Comparison of ENCODE assay signal across 7 mouse cellular contexts in genomic region chr5:118781598-118781997, GRCm38 (mm10).
A peak's percentile ranks its signal among the peaks of the same experiment; 100 is the strongest.
DNase-seq lines count a peak whose midpoint lies in the region; ATAC-seq lines count a peak whose summit lies in the region.

No protein-coding gene starts in this region.

- H3K4me1 ChIP-seq in midbrain, embryonic 14.5 days (ENCODE audit: control insufficient read depth, insufficient read depth, low read length) = no peaks in the 10 kb centered on the region

- 0 out of 2 replicates have a peak, but pooled peaks have one; percentile 46 for ATAC-seq in erythroid progenitor cell, adult 5-6 weeks (replicated peaks; ENCODE audit: low FRiP score, poor library complexity, severe bottlenecking)
- ATAC-seq in midbrain, embryonic 14.5 days (ENCODE audit: low FRiP score, low TSS enrichment) = no peak

- H3K9ac ChIP-seq in midbrain, embryonic 14.5 days (replicated peaks; ENCODE audit: low read length) = no peak overlapping the region

- WGBS in midbrain, embryonic 14.5 days = 11% methylated on average over 17 of the region's 17 CpGs

- no peak overlapping the region for H3K4me2 ChIP-seq in midbrain, embryonic 14.5 days (ENCODE audit: low read length)

- no peak overlapping the region for H3K27ac ChIP-seq in midbrain, embryonic 14.5 days (replicated peaks; ENCODE audit: low read depth, low read length)

- peak; percentile 71 for DNase-seq in NIH3T3 (ENCODE audit: low read depth)
- peak; percentile 57 for DNase-seq in brain, adult 2 months (ENCODE audit: low read depth, low spot score)
- peak; percentile 83 for DNase-seq in heart, postnatal 4 days
- peak; percentile 65 for DNase-seq in left cerebral cortex, postnatal 36 days (ENCODE audit: low spot score in 2 of 2)
- DNase-seq in midbrain, embryonic 14.5 days = peak; percentile 85
- peak; percentile 45 to 86 for DNase-seq in spleen, postnatal 4 days (ENCODE audit: low spot score in 2 of 2)

- H3K4me3 ChIP-seq in midbrain, embryonic 14.5 days (replicated peaks; ENCODE audit: low read depth, low read length) = no peak overlapping the region

- H3K9me3 ChIP-seq in midbrain, embryonic 14.5 days (ENCODE audit: control insufficient read depth, low read length) = no peaks in the 10 kb centered on the region

- H3K36me3 ChIP-seq in midbrain, embryonic 14.5 days (ENCODE audit: control insufficient read depth, insufficient read depth, low read length) = no peaks in the 10 kb centered on the region

- intact Hi-C loops in left cerebral cortex, postnatal 36 days (cut with DNase I) = loop anchor here (1.0 to 5.0 kb wide), 4 partner anchors 96 to 1321 kb away; no protein-coding TSS in a partner anchor

- H3K27me3 ChIP-seq in midbrain, embryonic 14.5 days (ENCODE audit: control insufficient read depth, insufficient read depth, low read length) = peaks cover 7% of the 10 kb centered on the region
